Mouse (Mus musculus) G1E (cell line): ENCODE measurements at regions not wholly inside any gene's neighbourhood (a gene's known extent, or its start where the extent isn't known, plus 50 kb on each side); places are given as distances from the start of the nearest gene placed in this dataset.

Experiments used
- CTCF ChIP-seq: IDR thresholded peaks from 2 replicates; pipeline ENCODE4 v1.5.1; 2012; ENCODE audit warnings: low read depth, low read length, inconsistent platforms, mixed read lengths
- GATA1 ChIP-seq: IDR thresholded peaks from 2 replicates; pipeline ENCODE4 v1.6.1; 2012; ENCODE audit warnings: borderline replicate concordance, low read length, inconsistent platforms, mixed read lengths
- GATA2 ChIP-seq: IDR thresholded peaks from 2 replicates; pipeline ENCODE4 v1.6.1; 2012; ENCODE audit warnings: low read depth, low read length, inconsistent platforms, borderline replicate concordance
- POLR2AphosphoS5 ChIP-seq: IDR thresholded peaks from 2 replicates; pipeline ENCODE4 v1.6.1; 2012; ENCODE audit warnings: low read depth, low read length, inconsistent platforms; ENCODE audit not compliant: insufficient replicate concordance
- TAL1 ChIP-seq: conservative IDR thresholded peaks from 2 replicates; pipeline ENCODE4 v1.6.1; 2012; ENCODE audit warnings: low read depth, low read length, inconsistent platforms, mixed read lengths

DNA sequence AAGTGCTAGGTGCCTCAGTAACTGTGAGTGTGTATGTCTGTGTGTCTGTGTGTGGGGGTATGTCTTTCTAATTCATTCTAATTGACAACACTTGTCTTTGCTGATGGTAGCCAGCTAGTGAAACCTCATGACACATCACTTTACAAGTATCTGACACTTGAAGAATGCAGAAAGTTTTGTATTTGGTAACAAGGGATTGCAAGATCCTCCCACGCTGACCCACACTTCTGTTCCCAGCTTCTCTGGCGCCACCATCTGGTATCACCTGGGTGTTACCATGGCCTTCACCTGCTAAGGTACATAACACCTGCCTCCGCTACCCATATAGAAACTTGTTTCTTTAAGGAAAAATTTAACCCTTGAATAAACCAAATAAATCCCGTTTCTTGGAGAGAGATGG lies 95.8 kb upstream of the Serbp1 start:
- TF ChIP-seq CTCF: peak; percentile 48; the same call in 1 of the 2 replicates
- no peak for TF ChIP-seq GATA1
- TF ChIP-seq POLR2AphosphoS5: no peak
- TF ChIP-seq TAL1: no peak
- TF ChIP-seq GATA2: no peak
